In the genomic region with DNA sequence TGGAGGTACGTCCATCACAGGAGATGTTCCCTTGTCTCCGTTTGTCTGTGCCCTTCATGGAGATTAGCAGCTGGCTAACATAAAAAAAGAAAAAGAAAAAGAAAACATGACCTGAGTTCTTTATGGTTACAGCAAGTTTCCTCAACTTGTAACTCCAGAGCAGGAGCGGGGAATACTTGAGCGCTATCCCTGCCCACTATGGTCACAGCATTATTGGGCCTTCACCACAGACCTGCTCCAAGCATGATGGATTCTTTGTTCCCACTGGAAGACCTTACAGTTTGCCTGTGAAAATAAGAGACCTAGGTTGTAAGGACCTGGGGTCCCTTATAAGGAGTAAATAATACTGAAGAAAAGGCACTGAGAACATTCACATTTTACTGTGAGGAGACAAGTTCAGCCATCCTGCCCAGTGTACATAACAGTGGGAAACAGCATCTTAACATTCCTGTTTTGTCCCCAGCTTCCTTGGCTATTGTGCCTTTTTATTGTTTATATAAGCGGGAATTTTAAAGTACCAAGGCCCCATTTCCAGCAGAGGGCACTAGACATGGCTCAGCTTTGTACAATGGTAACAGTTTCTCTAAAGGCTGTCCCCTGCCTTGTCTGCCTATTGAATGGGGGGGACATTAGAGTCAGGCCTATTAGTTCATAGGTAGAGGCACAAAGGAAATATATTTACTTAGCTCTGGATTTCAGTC, we compare ENCODE assay signal across 7 mouse cellular contexts. TPM values are rescaled to one million over a fixed set of nuclear protein-coding genes. Genes with fewer than 3 reads are reported as not detected.
DNase-seq lines count a peak whose midpoint lies in the region; ATAC-seq and TF ChIP-seq lines count a peak whose summit lies in the region.

No protein-coding gene starts in this region.

- H3K4me2 ChIP-seq in hindbrain, embryonic 13.5 days: peak overlapping the region; percentile 83
- peak overlapping the region; percentile 93; the same call in 1 of the 2 replicates for H3K4me2 ChIP-seq in liver, embryonic 16.5 days (ENCODE audit: low read depth, low read length)

- H3K4me1 ChIP-seq in hindbrain, embryonic 13.5 days (replicated peaks): peaks cover 38% of the 10 kb centered on the region
- peaks cover 49% of the 10 kb centered on the region for H3K4me1 ChIP-seq in liver, embryonic 16.5 days (ENCODE audit: control insufficient read depth, low read depth, low read length)
- peaks cover 18% of the 10 kb centered on the region for H3K4me1 ChIP-seq in small intestine, adult 2 months (ENCODE audit: control insufficient read depth, insufficient read depth, insufficient read length, low read length)

- no peak for TF ChIP-seq CTCF in small intestine, adult 2 months (IDR thresholded peaks at IDR 0.05; ENCODE audit: extremely low read depth, insufficient read length, insufficient replicate concordance, low read depth, low read length)

- ATAC-seq in hindbrain, embryonic 13.5 days (ENCODE audit: low FRiP score): no peak
- ATAC-seq in liver, embryonic 16.5 days (ENCODE audit: low read depth): no peak
- no peak for ATAC-seq in erythroblast, adult 5-6 weeks (replicated peaks; ENCODE audit: low FRiP score, poor library complexity, severe bottlenecking)

- WGBS in hindbrain, embryonic 13.5 days: 71% methylated on average over 5 of the region's 5 CpGs
- WGBS in liver, embryonic 16.5 days (ENCODE audit: insufficient replicate concordance): 66% methylated on average over 5 of the region's 5 CpGs
- WGBS in small intestine, adult 2 months: 72% methylated on average over 5 of the region's 5 CpGs

- no peak for TF ChIP-seq POLR2A in small intestine, adult 2 months (IDR thresholded peaks at IDR 0.05; ENCODE audit: low read depth, low read length)

- peak overlapping the region; percentile 99 for H3K27ac ChIP-seq in hindbrain, embryonic 13.5 days
- H3K27ac ChIP-seq in liver, embryonic 16.5 days (ENCODE audit: low read length): peak overlapping the region; percentile 97
- H3K27ac ChIP-seq in small intestine, adult 2 months (ENCODE audit: insufficient read depth, low read depth, low read length): peak overlapping the region; percentile 26; the same call in 1 of the 2 replicates

- H3K9ac ChIP-seq in hindbrain, embryonic 13.5 days: peak overlapping the region; percentile 58; the same call in 1 of the 2 replicates
- peak overlapping the region; percentile 6; the same call in 1 of the 2 replicates for H3K9ac ChIP-seq in liver, embryonic 16.5 days (ENCODE audit: low read depth, low read length)

- no peaks in the 10 kb centered on the region for H3K27me3 ChIP-seq in hindbrain, embryonic 13.5 days
- H3K27me3 ChIP-seq in liver, embryonic 16.5 days (ENCODE audit: control insufficient read depth, insufficient read depth, low read depth, low read length): no peaks in the 10 kb centered on the region
- H3K27me3 ChIP-seq in small intestine, adult 2 months (ENCODE audit: control insufficient read depth, insufficient read depth, low read length): no peaks in the 10 kb centered on the region

- DNase-seq in right cerebral cortex, adult 18-20 months: peak; percentile 25
- DNase-seq in right cerebral cortex, postnatal 4 days: no peak
- DNase-seq in embryo, embryonic 11 days: peak; percentile 73

- H3K9me3 ChIP-seq in hindbrain, embryonic 13.5 days: no peaks in the 10 kb centered on the region
- H3K9me3 ChIP-seq in liver, embryonic 16.5 days (replicated peaks; ENCODE audit: control insufficient read depth, low read length): no peaks in the 10 kb centered on the region

- H3K36me3 ChIP-seq in hindbrain, embryonic 13.5 days: peaks cover 29% of the 10 kb centered on the region
- H3K36me3 ChIP-seq in liver, embryonic 16.5 days (ENCODE audit: control insufficient read depth, insufficient read depth): peaks cover 37% of the 10 kb centered on the region
- peaks cover 39% of the 10 kb centered on the region for H3K36me3 ChIP-seq in small intestine, adult 2 months (ENCODE audit: control insufficient read depth, insufficient read depth, low read length)

- no peak overlapping the region for H3K4me3 ChIP-seq in hindbrain, embryonic 13.5 days
- no peak overlapping the region for H3K4me3 ChIP-seq in liver, embryonic 16.5 days (ENCODE audit: low read depth, low read length)
- H3K4me3 ChIP-seq in small intestine, adult 2 months (ENCODE audit: low read depth, low read length): no peak overlapping the region

RNA-seq across cellular contexts. Expression of a gene that starts 4.8 kb away (rescaled TPM):
- 46.0 and 47.2 TPM in 2 replicates for polyA plus RNA-seq in hindbrain, embryonic 13.5 days (2015; fragmentation: Nextera tagmentation; extraction: Ambion mirVana)
- 22.2 and 24.7 TPM in 2 replicates for polyA plus RNA-seq in liver, embryonic 16.5 days (2015; fragmentation: Nextera tagmentation; extraction: Ambion mirVana)
- 15.1 and 33.3 TPM in 2 replicates for polyA plus RNA-seq in small intestine, adult 2 months (2012; rRNA removed)
- 91.1 and 91.3 TPM in 2 replicates for total RNA-seq in erythroblast, adult 5-6 weeks (2015; ENCODE audit: low replicate concordance)
- total RNA-seq in erythroblast, adult 5-6 weeks (2017; ENCODE audit: low replicate concordance): 84.8 and 104 TPM in 2 replicates

RNA-seq across cellular contexts. Expression of a gene that starts 4.8 kb away (rescaled TPM):
- 46.8 and 54.7 TPM in 2 replicates for polyA plus RNA-seq in hindbrain, embryonic 13.5 days (2015; fragmentation: Nextera tagmentation; extraction: Ambion mirVana)
- 56.3 and 60.9 TPM in 2 replicates for polyA plus RNA-seq in liver, embryonic 16.5 days (2015; fragmentation: Nextera tagmentation; extraction: Ambion mirVana)
- 49.0 and 63.4 TPM in 2 replicates for polyA plus RNA-seq in small intestine, adult 2 months (2012; rRNA removed)
- 7.7 and 32.6 TPM in 2 replicates for total RNA-seq in erythroblast, adult 5-6 weeks (2015; ENCODE audit: low replicate concordance)
- total RNA-seq in erythroblast, adult 5-6 weeks (2017; ENCODE audit: low replicate concordance): 7.4 and 18.9 TPM in 2 replicates

RNA-seq across cellular contexts. Expression of a gene that starts 11.1 kb away (rescaled TPM):
- 434 and 438 TPM in 2 replicates for polyA plus RNA-seq in hindbrain, embryonic 13.5 days (2015; fragmentation: Nextera tagmentation; extraction: Ambion mirVana)
- polyA plus RNA-seq in liver, embryonic 16.5 days (2015; fragmentation: Nextera tagmentation; extraction: Ambion mirVana): 7.4 and 7.7 TPM in 2 replicates
- polyA plus RNA-seq in small intestine, adult 2 months (2012; rRNA removed): 24.7 and 56.1 TPM in 2 replicates
- total RNA-seq in erythroblast, adult 5-6 weeks (2015; ENCODE audit: low replicate concordance): 2.3 TPM in 1 of 2 replicates, not detected in the other
- total RNA-seq in erythroblast, adult 5-6 weeks (2017; ENCODE audit: low replicate concordance): 0.56 and 7.1 TPM in 2 replicates

RNA-seq across cellular contexts. Expression of a gene that starts 23.8 kb away (rescaled TPM):
- polyA plus RNA-seq in hindbrain, embryonic 13.5 days (2015; fragmentation: Nextera tagmentation; extraction: Ambion mirVana): 45.8 and 48.7 TPM in 2 replicates
- polyA plus RNA-seq in liver, embryonic 16.5 days (2015; fragmentation: Nextera tagmentation; extraction: Ambion mirVana): 7.9 and 8.0 TPM in 2 replicates
- polyA plus RNA-seq in small intestine, adult 2 months (2012; rRNA removed): 82.8 and 142 TPM in 2 replicates
- 17.1 and 21.5 TPM in 2 replicates for total RNA-seq in erythroblast, adult 5-6 weeks (2015; ENCODE audit: low replicate concordance)
- total RNA-seq in erythroblast, adult 5-6 weeks (2017; ENCODE audit: low replicate concordance): 3.9 TPM in 1 of 2 replicates, not detected in the other

RNA-seq across cellular contexts. Expression of a gene that starts 41.4 kb away (rescaled TPM):
- polyA plus RNA-seq in hindbrain, embryonic 13.5 days (2015; fragmentation: Nextera tagmentation; extraction: Ambion mirVana): 28.6 and 35.3 TPM in 2 replicates
- 29.1 and 29.8 TPM in 2 replicates for polyA plus RNA-seq in liver, embryonic 16.5 days (2015; fragmentation: Nextera tagmentation; extraction: Ambion mirVana)
- 47.0 and 64.3 TPM in 2 replicates for polyA plus RNA-seq in small intestine, adult 2 months (2012; rRNA removed)
- total RNA-seq in erythroblast, adult 5-6 weeks (2015; ENCODE audit: low replicate concordance): 38.6 and 56.0 TPM in 2 replicates
- 30.8 and 38.9 TPM in 2 replicates for total RNA-seq in erythroblast, adult 5-6 weeks (2017; ENCODE audit: low replicate concordance)

Comparison
In these comparisons a context has a peak if more than half of its experiments do, and no peak if none do; other contexts are left out.
1. H3K27ac ChIP-seq: peak in every context shown above with its lines; median percentile 99 in hindbrain, embryonic 13.5 days; 97 in liver, embryonic 16.5 days; 26 in small intestine, adult 2 months.